Mouse (Mus musculus): ENCODE measurements around the gene Dio2.

Gene Dio2

DNA sequence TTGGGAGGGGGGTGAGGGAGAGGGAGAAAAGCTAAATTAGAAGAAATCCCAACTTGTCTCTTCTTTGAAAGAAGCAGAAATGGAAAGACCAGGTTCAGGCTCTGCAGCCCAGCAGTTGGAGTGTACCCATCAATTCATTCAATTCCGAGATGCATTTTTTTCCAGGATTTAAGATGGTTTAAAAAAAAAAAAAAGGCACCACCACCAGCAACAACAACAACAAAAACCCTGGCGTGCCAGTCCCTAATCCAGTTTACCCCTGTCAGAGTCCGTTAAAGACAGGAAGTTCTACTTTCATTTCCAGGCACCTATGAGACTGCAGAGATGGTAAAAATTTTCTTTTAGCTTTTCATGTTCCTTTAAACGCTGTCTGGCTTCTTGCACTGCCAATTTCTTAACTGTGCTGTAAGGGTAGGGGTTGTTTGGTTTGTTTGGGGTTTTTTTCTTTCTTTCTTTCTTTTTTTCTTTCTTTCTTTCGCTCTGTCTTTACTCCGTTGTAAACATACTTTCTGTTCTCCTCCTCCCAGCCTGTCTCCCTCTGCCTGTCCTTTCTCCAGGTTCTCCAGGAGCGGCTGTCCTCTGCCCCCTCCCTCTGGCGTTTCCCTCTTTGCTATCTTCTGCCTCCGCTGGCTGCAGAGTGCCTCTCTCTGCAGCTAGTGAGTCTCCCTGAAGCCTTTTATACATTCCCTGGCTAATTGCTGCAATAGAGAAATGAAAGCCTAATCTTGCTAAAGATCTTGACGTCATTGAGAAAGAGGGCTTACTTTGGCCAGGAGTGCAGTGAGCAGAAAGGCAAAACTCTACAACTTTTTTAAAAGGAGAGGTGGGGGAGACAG, at the start of gene Dio2:
Gene Dio2 (minus strand): TSS at position 51 of the 836 bp plus-strand sequence.
- DNase-seq (ENCODE audit: low read depth): peak; percentile 38

DNA sequence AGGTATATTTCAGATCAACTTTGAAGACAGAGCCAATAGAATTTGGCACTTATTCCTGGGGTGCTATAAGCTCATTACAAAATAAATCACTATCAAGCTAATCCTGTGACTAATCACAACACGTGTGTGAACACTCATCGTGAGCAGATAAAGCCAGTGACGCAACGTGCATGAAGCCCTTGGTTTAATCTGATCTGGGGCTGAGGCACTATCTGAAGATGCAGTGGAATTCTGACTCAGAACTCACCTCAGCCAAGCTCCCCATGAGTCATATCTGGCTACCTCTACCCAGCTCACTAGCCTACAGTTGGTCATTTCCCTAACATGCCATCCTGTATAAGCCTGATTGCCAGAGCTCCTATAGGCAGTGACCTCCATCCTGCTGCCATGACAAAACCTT, 43.2 kb upstream of the Dio2 start:
- peak; percentile 20 for DNase-seq (ENCODE audit: low read depth)

GRCm38 (mm10) chr12:90744752-90745151, 6.5 kb upstream of the Dio2 start:
- no peak for DNase-seq (ENCODE audit: low read depth)

- DNase-seq (ENCODE audit: low read depth): no peak
These were observed 5.4 kb upstream of the Dio2 start for GRCm38 (mm10) chr12:90743633-90744032.

DNA sequence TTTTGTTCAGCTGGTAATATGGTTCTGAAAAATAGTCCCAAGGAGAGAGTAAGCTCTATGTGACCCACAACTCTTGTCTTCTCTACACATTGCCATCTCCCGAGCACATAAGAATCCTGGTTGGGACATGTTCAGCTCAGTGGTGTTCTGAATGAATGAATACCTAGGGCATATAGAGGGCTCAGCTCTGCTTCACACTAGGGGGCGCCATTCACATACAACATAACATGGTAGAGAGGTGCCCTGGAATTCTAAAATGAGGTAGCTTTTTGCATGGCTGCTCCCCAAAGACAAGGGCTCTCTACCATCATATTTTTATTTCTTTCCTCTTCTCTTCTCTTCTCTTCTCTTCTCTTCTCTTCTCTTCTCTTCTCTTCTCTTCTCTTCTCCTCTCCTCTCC, 2.2 kb upstream of the Dio2 start:
- DNase-seq (ENCODE audit: low read depth): peak; percentile 66

DNA sequence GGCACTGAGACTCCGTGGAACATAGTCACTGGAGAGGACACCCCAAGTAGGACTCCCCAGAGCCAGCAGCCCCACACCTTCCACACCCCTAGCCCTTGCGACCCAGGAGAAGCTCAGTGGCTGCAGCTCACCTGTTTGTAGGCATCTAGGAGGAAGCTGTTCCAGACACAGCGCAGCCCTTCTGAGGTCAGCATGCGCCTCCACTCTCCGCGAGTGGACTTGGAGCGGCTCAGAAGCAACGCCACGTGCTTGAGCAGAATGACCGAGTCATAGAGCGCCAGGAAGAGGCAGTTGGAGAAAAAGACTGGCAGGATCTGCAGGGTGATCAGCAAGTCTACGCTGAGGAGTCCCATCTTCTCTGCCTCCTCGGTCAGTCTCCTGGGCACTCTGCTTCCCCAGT, 306 bp downstream of the Dio2 start:
- peak; percentile 23 for DNase-seq (ENCODE audit: low read depth)

DNA sequence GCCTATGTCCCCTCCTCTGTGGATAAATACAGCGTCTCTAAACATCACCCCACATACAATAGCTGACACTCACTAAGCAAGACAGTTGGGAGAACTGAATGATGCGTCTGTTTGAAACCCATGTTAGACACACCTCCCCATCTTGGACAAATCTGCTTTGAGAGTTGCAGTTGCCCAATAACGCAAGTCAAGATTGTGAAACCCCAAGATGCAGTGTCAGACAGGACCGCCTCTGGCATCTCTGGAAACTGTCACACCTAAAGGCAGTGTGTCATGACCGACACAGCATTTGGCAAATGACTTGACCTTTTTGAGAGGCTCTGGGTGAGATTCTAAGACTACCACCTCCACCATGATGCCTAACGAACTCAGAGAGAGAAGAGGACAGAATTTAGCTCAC, 2.8 kb downstream of the Dio2 start:
- no peak for DNase-seq (ENCODE audit: low read depth)

DNA sequence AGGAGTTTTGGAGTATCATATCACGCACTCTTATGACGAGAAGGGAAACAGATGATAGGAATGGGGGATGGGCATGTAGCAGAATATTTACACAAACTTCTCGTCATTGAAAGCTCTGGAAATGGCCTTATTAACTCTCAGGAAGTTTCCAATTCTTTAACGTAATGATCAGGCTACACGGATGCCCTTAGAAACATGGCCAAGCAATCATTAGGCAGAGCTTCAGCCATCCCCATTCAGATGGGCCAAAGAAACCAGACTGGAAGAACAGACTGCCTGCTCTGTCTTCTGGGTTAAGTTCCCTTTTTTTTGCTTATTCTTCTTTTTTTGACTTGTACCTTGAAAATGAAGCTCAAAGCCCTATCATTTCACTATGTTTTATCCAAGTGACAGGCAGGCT, 3.7 kb downstream of the Dio2 start:
- no peak for DNase-seq (ENCODE audit: low read depth)

DNA sequence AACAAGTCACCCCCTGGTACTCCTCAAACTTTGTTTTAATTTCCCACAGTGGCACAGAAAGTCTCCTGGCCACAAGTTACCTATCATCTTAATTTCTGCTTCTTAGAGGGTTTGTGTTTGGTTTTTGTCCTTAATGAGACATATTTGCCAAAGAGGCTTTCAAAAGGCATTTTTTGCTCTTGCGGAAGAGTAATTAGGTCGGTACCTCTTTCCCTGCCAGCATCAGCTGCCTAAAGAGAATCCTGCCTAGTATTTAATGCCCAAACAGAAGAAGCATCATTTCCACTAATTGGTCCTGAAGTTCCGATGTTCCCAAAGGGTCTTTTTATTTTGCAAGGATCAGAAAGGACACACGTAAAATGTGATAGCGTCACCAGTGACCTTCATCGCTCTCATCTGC, 4.5 kb downstream of the Dio2 start:
- no peak for DNase-seq (ENCODE audit: low read depth)

GRCm38 (mm10) chr12:90729648-90730047, 8.6 kb downstream of the Dio2 start:
- peak; percentile 67 for DNase-seq (ENCODE audit: low read depth)

DNA sequence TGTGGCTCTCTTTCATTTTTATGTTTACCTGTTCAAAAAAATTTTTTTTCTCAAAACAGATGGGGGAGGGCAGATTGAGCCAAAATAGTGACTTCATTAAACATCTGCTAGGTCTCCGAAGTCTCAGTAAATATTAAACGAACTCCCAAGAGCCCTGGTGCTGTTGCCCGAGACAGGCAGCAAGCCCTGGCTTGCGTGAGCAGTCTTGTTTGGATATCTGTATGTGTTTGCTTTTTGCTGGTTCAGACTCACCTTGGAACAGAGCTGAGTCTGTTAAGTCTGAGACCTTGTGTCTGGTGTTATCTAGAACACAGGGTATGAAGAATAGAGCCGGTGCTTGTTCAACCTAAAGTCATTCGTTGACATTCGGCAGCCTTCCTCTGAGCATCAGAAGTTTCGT, 13.1 kb downstream of the Dio2 start:
- no peak for DNase-seq (ENCODE audit: low read depth)

DNA sequence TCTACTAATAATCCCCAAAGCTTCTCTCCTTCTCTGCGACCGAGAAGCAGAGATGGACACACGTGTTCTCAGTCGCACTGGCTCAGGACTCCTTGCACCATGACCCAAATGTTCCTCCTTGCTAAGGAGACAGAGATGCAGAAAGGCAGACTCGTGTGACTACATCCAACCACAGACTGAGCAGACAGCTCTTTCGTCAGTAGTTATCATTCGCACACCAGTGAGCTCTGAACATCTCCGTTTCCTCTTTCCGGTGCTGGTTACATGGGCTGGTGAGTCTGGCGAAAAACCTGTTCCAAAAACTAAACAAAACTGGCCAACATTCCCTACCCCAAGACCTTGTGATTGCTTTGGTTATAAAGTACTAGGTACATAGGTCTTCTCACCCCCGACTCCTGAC, 13.6 kb downstream of the Dio2 start:
- DNase-seq (ENCODE audit: low read depth): no peak

DNA sequence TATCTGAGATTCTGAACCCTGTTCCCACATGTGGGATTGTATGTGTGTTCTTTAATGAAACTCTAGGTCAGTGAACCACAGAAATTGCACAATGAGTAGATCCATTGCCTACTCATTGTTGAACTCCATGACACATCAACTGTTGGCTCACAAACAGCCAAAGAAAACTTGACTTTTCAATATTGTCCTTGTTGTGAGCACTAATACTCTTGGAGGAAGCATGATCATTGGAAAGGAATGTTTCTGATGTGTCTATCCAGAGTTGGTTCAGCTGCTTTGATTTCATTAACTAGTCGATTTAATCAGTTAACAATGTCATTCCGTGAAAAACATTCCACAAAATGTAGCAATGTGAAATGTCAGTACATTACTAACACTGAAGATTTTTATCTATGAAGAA, 44.1 kb downstream of the Dio2 start:
- no peak for DNase-seq (ENCODE audit: low read depth)
